ENCODE assay signal across 12 mouse cellular contexts in genomic region chr3:88354396-88355165, GRCm38 (mm10). TPM values are rescaled to one million over a fixed set of nuclear protein-coding genes. Genes with fewer than 3 reads are reported as not detected.
DNase-seq lines count a peak whose midpoint lies in the region; ATAC-seq and TF ChIP-seq lines count a peak whose summit lies in the region.
"Had no signal": no experiment of that assay in that cellular context is flagged by ENCODE, and none has a peak within 500 bp of the region (broad histone marks: within the 10 kb centered on the region; RNA-seq: fewer than 3 reads in every experiment).

No protein-coding gene starts in this region.

- no peaks in the 10 kb centered on the region for H3K27me3 ChIP-seq in heart, postnatal 0 days (ENCODE audit: control insufficient read depth, insufficient read depth, low read length)
- H3K27me3 ChIP-seq in lung, embryonic 14.5 days (ENCODE audit: insufficient read depth, low read length), result no peaks in the 10 kb centered on the region
- H3K27me3 ChIP-seq in intestine, postnatal 0 days (replicated peaks; ENCODE audit: control insufficient read depth, insufficient read depth, low read length), result no peaks in the 10 kb centered on the region
- H3K27me3 ChIP-seq: Patski had no signal

- WGBS in heart, postnatal 0 days, result 87% methylated on average over 8 of the region's 8 CpGs
- 93% methylated on average over 8 of the region's 8 CpGs for WGBS in lung, embryonic 14.5 days
- 92% methylated on average over 8 of the region's 8 CpGs for WGBS in intestine, postnatal 0 days

- no peak overlapping the region for H3K4me3 ChIP-seq in heart, postnatal 0 days (ENCODE audit: low read depth, low read length)
- no peak overlapping the region for H3K4me3 ChIP-seq in lung, embryonic 14.5 days (ENCODE audit: low read depth, low read length)
- H3K4me3 ChIP-seq in intestine, postnatal 0 days (ENCODE audit: low read depth, low read length), result no peak overlapping the region

- H3K4me2 ChIP-seq in heart, postnatal 0 days (ENCODE audit: low read depth, low read length), result no peak overlapping the region
- no peak overlapping the region for H3K4me2 ChIP-seq in lung, embryonic 14.5 days
- H3K4me2 ChIP-seq in intestine, postnatal 0 days (replicated peaks; ENCODE audit: low read depth), result no peak overlapping the region

- H3K27ac ChIP-seq in heart, postnatal 0 days (ENCODE audit: low read depth), result no peak overlapping the region
- no peak overlapping the region for H3K27ac ChIP-seq in lung, embryonic 14.5 days (ENCODE audit: low read depth)
- H3K27ac ChIP-seq in intestine, postnatal 0 days (ENCODE audit: low read depth, low read length), result no peak overlapping the region

- no peaks in the 10 kb centered on the region for H3K9me3 ChIP-seq in heart, postnatal 0 days (replicated peaks; ENCODE audit: control insufficient read depth, low read length)
- no peaks in the 10 kb centered on the region for H3K9me3 ChIP-seq in lung, embryonic 14.5 days (ENCODE audit: low read depth, low read length)
- H3K9me3 ChIP-seq in intestine, postnatal 0 days (ENCODE audit: control insufficient read depth), result no peaks in the 10 kb centered on the region

- H3K9ac ChIP-seq in heart, postnatal 0 days (replicated peaks; ENCODE audit: low read depth, low read length), result no peak overlapping the region
- H3K9ac ChIP-seq in lung, embryonic 14.5 days, result no peak overlapping the region
- no peak overlapping the region for H3K9ac ChIP-seq in intestine, postnatal 0 days (ENCODE audit: low read depth, low read length)

- H3K36me3 ChIP-seq in heart, postnatal 0 days (replicated peaks; ENCODE audit: control insufficient read depth, insufficient read depth, low read length), result peaks cover 100% of the 10 kb centered on the region
- H3K36me3 ChIP-seq in lung, embryonic 14.5 days (ENCODE audit: insufficient read depth), result peaks cover 100% of the 10 kb centered on the region
- peaks cover 100% of the 10 kb centered on the region for H3K36me3 ChIP-seq in intestine, postnatal 0 days (ENCODE audit: control insufficient read depth, insufficient read depth)

- TF ChIP-seq EP300 in heart, postnatal 0 days (IDR thresholded peaks at IDR 0.05; ENCODE audit: low read depth), result no peak

- no peak for ATAC-seq in heart, postnatal 0 days (ENCODE audit: insufficient read depth, low read depth)
- ATAC-seq in lung, embryonic 14.5 days (ENCODE audit: insufficient read depth), result no peak
- no peak for ATAC-seq in intestine, postnatal 0 days
- ATAC-seq: Patski had no signal

- no peaks in the 10 kb centered on the region for H3K4me1 ChIP-seq in heart, postnatal 0 days (ENCODE audit: control insufficient read depth, insufficient read depth)
- H3K4me1 ChIP-seq in lung, embryonic 14.5 days (ENCODE audit: insufficient read depth), result no peaks in the 10 kb centered on the region
- H3K4me1 ChIP-seq in intestine, postnatal 0 days (replicated peaks; ENCODE audit: control insufficient read depth, insufficient read depth, low read length), result no peaks in the 10 kb centered on the region

- intact Hi-C loops in heart, postnatal 10 days (cut with DNase I), result no loop called here

- DNase-seq in heart, postnatal 0 days (ENCODE audit: low spot score), result no peak
- no peak for DNase-seq in heart, postnatal 10 days
- peak; percentile 28 for DNase-seq in lung, embryonic 14.5 days
- DNase-seq in lung, adult 18-20 months, result no peak
- peak; percentile 61 for DNase-seq in adrenal gland, adult 8-10 months
- no peak for DNase-seq in layer of hippocampus, adult 8-10 months (ENCODE audit: low spot score in 2 of 2)
- no peak for DNase-seq in spleen, postnatal 14 days (ENCODE audit: low spot score in 2 of 2)
- DNase-seq: left cerebral cortex, postnatal 4 days; lung, postnatal 36 days had no signal

- TF ChIP-seq CTCF in heart, postnatal 0 days (IDR thresholded peaks at IDR 0.05; ENCODE audit: low read depth), result peak; percentile 12; the same call in 1 of the 2 replicates
- TF ChIP-seq CTCF in lung, embryonic 14.5 days (IDR thresholded peaks at IDR 0.05; ENCODE audit: low read depth), result 0 out of 2 replicates have a peak, but pooled peaks have one; percentile 21
- TF ChIP-seq CTCF in intestine, postnatal 0 days (IDR thresholded peaks at IDR 0.05; ENCODE audit: low read depth), result peak; percentile 27; the same call in 1 of the 2 replicates

RNA-seq across cellular contexts. Expression of gene Paqr6, which starts 9.8 kb away (rescaled TPM):
- not detected in 2 replicates for total RNA-seq in heart, postnatal 0 days (2014; rRNA removed; ENCODE audit: low replicate concordance)
- 1.2 and 1.7 TPM in 2 replicates for polyA plus RNA-seq in heart, postnatal 0 days (2015; fragmentation: Nextera tagmentation; extraction: Ambion mirVana)
- total RNA-seq in heart, postnatal 10 days (2021), result 1 to 10 TPM in 1 of 2 experiments, under 1 TPM in 1; 0.35 to 1.3 TPM
- polyA plus RNA-seq in lung, embryonic 14.5 days (2014; fragmentation: Nextera tagmentation; extraction: Ambion mirVana), result 4.5 and 4.9 TPM in 2 replicates
- total RNA-seq in adrenal gland, adult 8-10 months (2022), result 1 to 10 TPM; 4.1 to 6.9 (median 5.4) TPM
- polyA plus RNA-seq in intestine, postnatal 0 days (2015; fragmentation: Nextera tagmentation; extraction: Ambion mirVana), result 2.3 and 3.3 TPM in 2 replicates
- total RNA-seq in layer of hippocampus, adult 8-10 months (2022), result 10 to 100 TPM; 16.8 to 25.2 (median 19.3) TPM

RNA-seq across cellular contexts. Expression of gene Bglap3, which starts 18.0 kb away (rescaled TPM):
- not detected in 2 replicates for total RNA-seq in heart, postnatal 0 days (2014; rRNA removed; ENCODE audit: low replicate concordance)
- polyA plus RNA-seq in heart, postnatal 0 days (2015; fragmentation: Nextera tagmentation; extraction: Ambion mirVana), result not detected in 2 replicates
- not detected for total RNA-seq in heart, postnatal 10 days (2021)
- polyA plus RNA-seq in lung, embryonic 14.5 days (2014; fragmentation: Nextera tagmentation; extraction: Ambion mirVana), result 0.19 and 0.24 TPM in 2 replicates
- total RNA-seq in adrenal gland, adult 8-10 months (2022), result 1 to 10 TPM in 2 of 4 experiments, under 1 TPM in 1, not detected in 1; 0.89 to 1.9 (median 1.3) TPM
- 72.5 and 81.0 TPM in 2 replicates for polyA plus RNA-seq in intestine, postnatal 0 days (2015; fragmentation: Nextera tagmentation; extraction: Ambion mirVana)
- 1 to 10 TPM; 1.0 to 2.5 (median 2.0) TPM for total RNA-seq in layer of hippocampus, adult 8-10 months (2022)
- total RNA-seq: heart, postnatal 25 days had no signal

RNA-seq across cellular contexts. Expression of gene Smg5, which starts 18.5 kb away (rescaled TPM):
- 54.3 and 60.8 TPM in 2 replicates for total RNA-seq in heart, postnatal 0 days (2014; rRNA removed; ENCODE audit: low replicate concordance)
- polyA plus RNA-seq in heart, postnatal 0 days (2015; fragmentation: Nextera tagmentation; extraction: Ambion mirVana), result 25.1 TPM in 2 replicates
- 10 to 100 TPM; 41.1 to 46.1 TPM for total RNA-seq in heart, postnatal 10 days (2021)
- polyA plus RNA-seq in lung, embryonic 14.5 days (2014; fragmentation: Nextera tagmentation; extraction: Ambion mirVana), result 47.8 and 54.4 TPM in 2 replicates
- 10 to 100 TPM; 48.2 to 66.6 (median 55.9) TPM for total RNA-seq in adrenal gland, adult 8-10 months (2022)
- 12.6 and 13.7 TPM in 2 replicates for polyA plus RNA-seq in intestine, postnatal 0 days (2015; fragmentation: Nextera tagmentation; extraction: Ambion mirVana)
- total RNA-seq in layer of hippocampus, adult 8-10 months (2022), result 10 to 100 TPM; 68.5 to 94.9 (median 74.2) TPM

RNA-seq across cellular contexts. Expression of gene Tmem79, which starts 18.6 kb away (rescaled TPM):
- 0.27 and 3.7 TPM in 2 replicates for total RNA-seq in heart, postnatal 0 days (2014; rRNA removed; ENCODE audit: low replicate concordance)
- polyA plus RNA-seq in heart, postnatal 0 days (2015; fragmentation: Nextera tagmentation; extraction: Ambion mirVana), result 1.3 and 1.6 TPM in 2 replicates
- total RNA-seq in heart, postnatal 10 days (2021), result 1 to 10 TPM; 1.4 to 1.9 TPM
- 5.0 and 5.9 TPM in 2 replicates for polyA plus RNA-seq in lung, embryonic 14.5 days (2014; fragmentation: Nextera tagmentation; extraction: Ambion mirVana)
- total RNA-seq in adrenal gland, adult 8-10 months (2022), result 1 to 10 TPM; 4.4 to 7.1 (median 5.9) TPM
- 13.5 and 14.0 TPM in 2 replicates for polyA plus RNA-seq in intestine, postnatal 0 days (2015; fragmentation: Nextera tagmentation; extraction: Ambion mirVana)
- total RNA-seq in layer of hippocampus, adult 8-10 months (2022), result 1 to 10 TPM; 1.3 to 2.7 (median 1.7) TPM

RNA-seq across cellular contexts. Expression of gene Bglap2, which starts 23.9 kb away (rescaled TPM):
- not detected in 2 replicates for total RNA-seq in heart, postnatal 0 days (2014; rRNA removed; ENCODE audit: low replicate concordance)
- polyA plus RNA-seq in heart, postnatal 0 days (2015; fragmentation: Nextera tagmentation; extraction: Ambion mirVana), result not detected in 2 replicates
- total RNA-seq in heart, postnatal 10 days (2021), result not detected
- not detected in 2 replicates for polyA plus RNA-seq in lung, embryonic 14.5 days (2014; fragmentation: Nextera tagmentation; extraction: Ambion mirVana)
- 1 to 10 TPM in 1 of 4 experiments, not detected in 3; 2.1 TPM for total RNA-seq in adrenal gland, adult 8-10 months (2022)
- polyA plus RNA-seq in intestine, postnatal 0 days (2015; fragmentation: Nextera tagmentation; extraction: Ambion mirVana), result not detected in 2 replicates
- total RNA-seq in layer of hippocampus, adult 8-10 months (2022), result 1 to 10 TPM in 2 of 4 experiments, not detected in 2; 1.6 to 2.8 TPM
- total RNA-seq: heart, postnatal 25 days; left cerebral cortex, postnatal 4 days had no signal
- polyA plus RNA-seq: Patski had no signal

Comparison
In these comparisons a context has a peak if more than half of its experiments do, and no peak if none do; other contexts are left out.
1. DNase-seq: peak in lung, embryonic 14.5 days (single experiment) and adrenal gland, adult 8-10 months (single experiment); none in heart, postnatal 0 days (single experiment), heart, postnatal 10 days (0 of 2), lung, adult 18-20 months (0 of 2), layer of hippocampus, adult 8-10 months (0 of 2) and spleen, postnatal 14 days (0 of 2).
2. Peak in every context shown above with its lines, with median percentiles within 50 percentile points of each other: CTCF ChIP-seq.